Mouse (Mus musculus) thymus, adult 2 months (tissue): ENCODE results near the gene Olfr555.

Source experiments
- CTCF ChIP-seq: fragments of 200-500 bp; IDR thresholded peaks from 2 replicates; pipeline ENCODE4 v1.5.1; 2012; ENCODE audit warnings: mild to moderate bottlenecking, control low read depth, low read length, moderate library complexity, borderline replicate concordance; ENCODE audit not compliant: control insufficient read depth, poor library complexity, insufficient read depth; ENCODE audit errors: extremely low read depth
- POLR2A ChIP-seq: fragments of 200-500 bp; IDR thresholded peaks from 2 replicates; pipeline ENCODE4 v1.6.1; 2012; ENCODE audit warnings: mild to moderate bottlenecking, low read length, control low read depth, moderate library complexity; ENCODE audit not compliant: control insufficient read depth, poor library complexity, insufficient read depth; ENCODE audit errors: extremely low read depth

DNA sequence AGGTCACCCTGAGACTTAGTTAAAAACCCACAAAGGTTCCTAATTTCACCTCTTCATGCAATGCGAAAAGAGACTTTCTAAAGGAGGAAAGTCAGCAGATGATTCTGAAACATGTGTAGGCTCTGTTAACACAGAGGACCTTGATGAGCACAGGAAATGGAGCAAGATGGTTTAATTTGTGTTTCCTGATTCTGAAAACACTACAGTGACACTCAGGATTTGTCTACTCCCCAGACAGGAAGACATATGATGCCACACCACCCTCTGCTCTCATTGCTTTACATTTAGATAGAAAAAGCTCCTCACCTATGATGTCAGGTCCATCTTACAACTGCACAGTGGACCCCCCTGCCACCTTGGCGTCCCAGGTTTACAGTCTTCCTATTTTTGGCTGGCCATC lies 17.6 kb downstream of the Olfr555 start:
- TF ChIP-seq CTCF (no peak), POLR2A (no peak)
